Mouse (Mus musculus) forebrain, embryonic 16.5 days (tissue): ENCODE measurements around the gene Ghr. TPM values are rescaled to one million over a fixed set of nuclear protein-coding genes. Genes with fewer than 3 reads are reported as not detected.

Experiments used
- ATAC-seq: fragments of 200-750 bp; cut with Nextera tagmentation; 2 replicates; pipeline ENCODE4 v1.8.0; 2017; ENCODE audit warnings: mild to moderate bottlenecking, moderate library complexity
- H3K27ac ChIP-seq: fragments of 300-500 bp; sonication (generic); 2 replicates; pipeline ENCODE4 v1.5.1; 2014; ENCODE audit warnings: low read length, control low read depth
- H3K27me3 ChIP-seq: fragments of 300-500 bp; sonication (generic); replicated peaks from 2 replicates; pipeline ENCODE4 v1.6.1; 2014; ENCODE audit warnings: low read length; ENCODE audit not compliant: control insufficient read depth, insufficient read depth
- H3K36me3 ChIP-seq: fragments of 300-500 bp; sonication (generic); 2 replicates; pipeline ENCODE4 v1.6.1; 2014; ENCODE audit not compliant: control insufficient read depth, insufficient read depth
- H3K4me1 ChIP-seq: fragments of 300-500 bp; sonication (generic); replicated peaks from 2 replicates; pipeline ENCODE4 v1.6.1; 2014; ENCODE audit warnings: low read length; ENCODE audit not compliant: control insufficient read depth, insufficient read depth
- H3K4me2 ChIP-seq: fragments of 300-500 bp; sonication (generic); 2 replicates; pipeline ENCODE4 v1.6.1; 2014; ENCODE audit warnings: mild to moderate bottlenecking, low read length, control low read depth
- H3K4me3 ChIP-seq: fragments of 300-500 bp; sonication (generic); replicated peaks from 2 replicates; pipeline ENCODE4 v1.5.1; 2014; ENCODE audit warnings: mild to moderate bottlenecking, low read length, control low read depth
- H3K9ac ChIP-seq: fragments of 300-500 bp; sonication (generic); replicated peaks from 2 replicates; pipeline ENCODE4 v1.6.1; 2014; ENCODE audit warnings: low read depth, low read length, control low read depth
- H3K9me3 ChIP-seq: fragments of 300-500 bp; sonication (generic); 2 replicates; pipeline ENCODE4 v1.6.1; 2016; ENCODE audit warnings: low read length; ENCODE audit not compliant: control insufficient read depth
- WGBS: fragments of 180-500 bp; shearing (Covaris S2); extraction: QIAGEN DNeasy Blood & Tissue Kit; methylation state at CpG from one replicate; pipeline ENCODE4 v1.1.7; 2014; 5-methylcytosine and 5-hydroxymethylcytosine counted together
- polyA plus RNA-seq: library from polyadenylated mRNA; unstranded; fragments of >200 nt; fragmentation: Nextera tagmentation; extraction: Ambion mirVana; gene quantifications from 2 replicates; pipeline ENCODE4 v1.2.1, GENCODE M21; 2015

Ghr gene
- polyA plus RNA-seq, 1 experiment from 2014 or later = 5.9 TPM

- ATAC-seq = peak; percentile 55
- no peaks in the 10 kb centered on the region for H3K9me3 ChIP-seq
- 49% methylated on average over 4 of the region's 4 CpGs for WGBS
- no peak overlapping the region for H3K27ac ChIP-seq
- H3K4me3 ChIP-seq = no peak overlapping the region
- no peak overlapping the region for H3K4me2 ChIP-seq
- H3K36me3 ChIP-seq = no peaks in the 10 kb centered on the region
- no peaks in the 10 kb centered on the region for H3K27me3 ChIP-seq
- no peak overlapping the region for H3K9ac ChIP-seq
- no peaks in the 10 kb centered on the region for H3K4me1 ChIP-seq
These were observed 141.6 kb downstream of the Ghr start for GRCm38 (mm10) chr15:3441506-3442286.

GRCm38 (mm10) chr15:3437381-3437780 lies 145.9 kb downstream of the Ghr start:
- Histone ChIP-seq H3K27me3 (no peaks in the 10 kb centered on the region), H3K9me3 (no peaks in the 10 kb centered on the region), H3K36me3 (no peaks in the 10 kb centered on the region), H3K9ac (no peak overlapping the region), H3K27ac (no peak overlapping the region), H3K4me1 (no peaks in the 10 kb centered on the region), H3K4me3 (no peak overlapping the region), H3K4me2 (no peak overlapping the region)
- ATAC-seq = no peak
- 79% methylated on average over 3 of the region's 3 CpGs for WGBS

- Histone ChIP-seq H3K4me2 (no peak overlapping the region), H3K4me3 (no peak overlapping the region), H3K36me3 (no peaks in the 10 kb centered on the region), H3K27ac (no peak overlapping the region), H3K27me3 (no peaks in the 10 kb centered on the region), H3K9ac (no peak overlapping the region), H3K4me1 (no peaks in the 10 kb centered on the region), H3K9me3 (no peaks in the 10 kb centered on the region)
- ATAC-seq = no peak
- WGBS = 75% methylated on average over 4 of the region's 4 CpGs
These were observed 147.7 kb downstream of the Ghr start for GRCm38 (mm10) chr15:3435637-3436036.

- Histone ChIP-seq H3K4me2 (no peak overlapping the region), H3K4me3 (no peak overlapping the region), H3K36me3 (no peaks in the 10 kb centered on the region), H3K27ac (no peak overlapping the region), H3K9me3 (no peaks in the 10 kb centered on the region), H3K9ac (no peak overlapping the region), H3K4me1 (no peaks in the 10 kb centered on the region), H3K27me3 (no peaks in the 10 kb centered on the region)
- 58% methylated on average over 3 of the region's 3 CpGs for WGBS
- 0 out of 2 replicates have a peak, but pooled peaks have one; percentile 38 for ATAC-seq
These were observed 148.8 kb downstream of the Ghr start for GRCm38 (mm10) chr15:3434461-3434860.

- ATAC-seq = no peak
- H3K36me3 ChIP-seq = no peaks in the 10 kb centered on the region
- H3K9me3 ChIP-seq = no peaks in the 10 kb centered on the region
- 86% methylated on average over 7 of the region's 7 CpGs for WGBS
- no peak overlapping the region for H3K4me3 ChIP-seq
- H3K27ac ChIP-seq = no peak overlapping the region
- H3K9ac ChIP-seq = no peak overlapping the region
- H3K27me3 ChIP-seq = no peaks in the 10 kb centered on the region
- H3K4me2 ChIP-seq = no peak overlapping the region
- H3K4me1 ChIP-seq = peaks cover 2% of the 10 kb centered on the region; the same call in 1 of the 2 replicates
These were observed 150.0 kb downstream of the Ghr start for GRCm38 (mm10) chr15:3433281-3433680.

GRCm38 (mm10) chr15:3432823-3433222 lies 150.5 kb downstream of the Ghr start:
- no peaks in the 10 kb centered on the region for H3K27me3 ChIP-seq
- H3K4me2 ChIP-seq = no peak overlapping the region
- H3K9ac ChIP-seq = no peak overlapping the region
- H3K27ac ChIP-seq = no peak overlapping the region
- peaks cover 2% of the 10 kb centered on the region; the same call in 1 of the 2 replicates for H3K4me1 ChIP-seq
- no peaks in the 10 kb centered on the region for H3K36me3 ChIP-seq
- H3K9me3 ChIP-seq = no peaks in the 10 kb centered on the region
- no peak for ATAC-seq
- H3K4me3 ChIP-seq = no peak overlapping the region
- WGBS = 85% methylated on average over 1 of the region's 1 CpGs

GRCm38 (mm10) chr15:3429417-3429816 lies 153.9 kb downstream of the Ghr start:
- Histone ChIP-seq H3K27ac (no peak overlapping the region), H3K36me3 (no peaks in the 10 kb centered on the region), H3K9ac (no peak overlapping the region), H3K27me3 (no peaks in the 10 kb centered on the region), H3K4me2 (no peak overlapping the region), H3K4me3 (no peak overlapping the region), H3K9me3 (no peaks in the 10 kb centered on the region), H3K4me1 (peaks cover 2% of the 10 kb centered on the region; the same call in 1 of the 2 replicates)
- ATAC-seq = no peak

GRCm38 (mm10) chr15:3429001-3429400 lies 154.3 kb downstream of the Ghr start:
- H3K27ac ChIP-seq = no peak overlapping the region
- H3K9me3 ChIP-seq = no peaks in the 10 kb centered on the region
- peaks cover 2% of the 10 kb centered on the region; the same call in 1 of the 2 replicates for H3K4me1 ChIP-seq
- WGBS = 80% methylated on average over 5 of the region's 5 CpGs
- H3K4me3 ChIP-seq = no peak overlapping the region
- no peaks in the 10 kb centered on the region for H3K27me3 ChIP-seq
- no peak for ATAC-seq
- H3K4me2 ChIP-seq = no peak overlapping the region
- H3K36me3 ChIP-seq = no peaks in the 10 kb centered on the region
- H3K9ac ChIP-seq = no peak overlapping the region

- no peaks in the 10 kb centered on the region for H3K36me3 ChIP-seq
- H3K9me3 ChIP-seq = no peaks in the 10 kb centered on the region
- ATAC-seq = no peak
- H3K4me1 ChIP-seq = peaks cover 2% of the 10 kb centered on the region; the same call in 1 of the 2 replicates
- no peak overlapping the region for H3K9ac ChIP-seq
- no peak overlapping the region for H3K4me2 ChIP-seq
- H3K4me3 ChIP-seq = no peak overlapping the region
- H3K27ac ChIP-seq = no peak overlapping the region
- no peaks in the 10 kb centered on the region for H3K27me3 ChIP-seq
- WGBS = 67% methylated on average over 4 of the region's 4 CpGs
These were observed 156.9 kb downstream of the Ghr start for GRCm38 (mm10) chr15:3426401-3426800.
